Mouse (Mus musculus) forebrain, embryonic 10.5 days (tissue): ENCODE results near the gene Dock6. TPM values are rescaled to one million over a fixed set of nuclear protein-coding genes. Genes with fewer than 3 reads are reported as not detected.
"Not testable (repeated sequence)": the region's sequence is repeated elsewhere in the genome, so short reads cannot be mapped to it uniquely, and the experiment has no call there.

Source experiments
- DNase-seq: peaks from one replicate; pipeline ENCODE4 v3.0.0-alpha.2; 2017; ENCODE audit warnings: low spot score; ENCODE audit errors: extremely low spot score
- H3K27ac ChIP-seq: fragments of 300-500 bp; sonication (generic); 2 replicates; pipeline ENCODE4 v1.5.1; 2016; ENCODE audit warnings: mild to moderate bottlenecking
- H3K27me3 ChIP-seq: fragments of 300-500 bp; sonication (generic); 2 replicates; pipeline ENCODE4 v1.6.1; 2016; ENCODE audit warnings: mild to moderate bottlenecking; ENCODE audit not compliant: poor library complexity, severe bottlenecking
- H3K36me3 ChIP-seq: fragments of 300-500 bp; sonication (generic); replicated peaks from 2 replicates; pipeline ENCODE4 v1.6.1; 2016; ENCODE audit warnings: mild to moderate bottlenecking, moderate library complexity
- H3K4me1 ChIP-seq: fragments of 300-500 bp; sonication (generic); 2 replicates; pipeline ENCODE4 v1.6.1; 2016
- H3K4me3 ChIP-seq: fragments of 300-500 bp; sonication (generic); 2 replicates; pipeline ENCODE4 v1.5.1; 2016; ENCODE audit warnings: mild to moderate bottlenecking, moderate library complexity
- H3K9me3 ChIP-seq: fragments of 300-500 bp; sonication (generic); 2 replicates; pipeline ENCODE4 v1.6.1; 2016; ENCODE audit warnings: mild to moderate bottlenecking, moderate library complexity
- WGBS: fragments of 180-500 bp; shearing (Covaris S2); methylation state at CpG from one replicate; pipeline ENCODE4 v1.1.7; 2016; 5-methylcytosine and 5-hydroxymethylcytosine counted together
- polyA plus RNA-seq: library from polyadenylated mRNA; unstranded; fragments of >200 nt; fragmentation: Nextera tagmentation; extraction: Ambion mirVana; gene quantifications from 2 replicates; pipeline ENCODE4 v1.2.1, GENCODE M21; 2016

Dock6 gene
- polyA plus RNA-seq, 1 experiment from 2014 or later = 24.2 TPM

GRCm38 (mm10) chr9:21798345-21799009, 54.0 kb downstream of the Dock6 start, which contains the start of gene Kank2:
TSS of gene Kank2 (minus strand) at chr9:21798744.
- under 1% methylated on average over 52 of the region's 52 CpGs for WGBS
- Histone ChIP-seq H3K4me3 (peak within 1 kb of the TSS; percentile 79), H3K36me3 (peaks cover 38% of the 10 kb centered on the region), H3K27ac (peak within 1 kb of the TSS; percentile 92), H3K27me3 (no peaks in the 10 kb centered on the region), H3K9me3 (no peaks in the 10 kb centered on the region), H3K4me1 (peaks cover 36% of the 10 kb centered on the region)
- DNase-seq = peak; percentile 85

GRCm38 (mm10) chr9:21797921-21798344, 54.5 kb downstream of the Dock6 start:
- Histone ChIP-seq H3K4me1 (peaks cover 36% of the 10 kb centered on the region), H3K9me3 (no peaks in the 10 kb centered on the region), H3K4me3 (peak overlapping the region; percentile 79), H3K27ac (peak overlapping the region; percentile 92), H3K36me3 (peaks cover 43% of the 10 kb centered on the region), H3K27me3 (no peaks in the 10 kb centered on the region)
- WGBS = under 1% methylated on average over 26 of the region's 26 CpGs
- peak; percentile 77 for DNase-seq

GRCm38 (mm10) chr9:21796919-21797318, 55.5 kb downstream of the Dock6 start:
- Histone ChIP-seq H3K4me1 (peaks cover 36% of the 10 kb centered on the region), H3K4me3 (peak overlapping the region; percentile 79), H3K9me3 (no peaks in the 10 kb centered on the region), H3K27me3 (no peaks in the 10 kb centered on the region), H3K27ac (peak overlapping the region; percentile 77), H3K36me3 (peaks cover 53% of the 10 kb centered on the region)
- DNase-seq = no peak
- 69% methylated on average over 3 of the region's 3 CpGs for WGBS

DNA sequence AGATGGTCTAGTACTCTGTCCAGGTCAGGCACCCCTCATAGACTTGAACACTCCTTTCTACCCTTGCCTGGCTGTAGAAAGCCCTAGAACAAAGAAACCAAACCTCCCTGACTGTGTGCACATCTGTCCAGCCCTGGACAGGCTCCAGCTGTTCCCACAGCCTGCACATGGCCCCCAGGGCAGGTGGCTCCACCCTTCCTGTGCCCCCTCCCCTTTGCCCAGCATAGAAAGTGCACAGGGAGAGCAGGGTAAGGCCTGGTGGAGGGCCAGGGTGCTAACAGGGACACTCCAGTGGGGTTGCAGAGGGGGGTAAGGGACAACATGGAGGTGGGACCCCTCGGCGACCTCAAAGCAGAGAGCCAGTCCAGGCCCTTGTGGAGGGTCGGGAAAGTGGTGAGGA, 56.2 kb downstream of the Dock6 start:
- Histone ChIP-seq H3K9me3 (no peaks in the 10 kb centered on the region), H3K4me1 (peaks cover 36% of the 10 kb centered on the region), H3K27me3 (no peaks in the 10 kb centered on the region), H3K36me3 (peaks cover 60% of the 10 kb centered on the region), H3K4me3 (peak overlapping the region; percentile 79), H3K27ac (peak overlapping the region; percentile 77)
- 67% methylated on average over 3 of the region's 3 CpGs for WGBS
- no peak for DNase-seq

- no peaks in the 10 kb centered on the region for H3K27me3 ChIP-seq
- H3K4me3 ChIP-seq = peak overlapping the region; percentile 79
- peaks cover 36% of the 10 kb centered on the region for H3K4me1 ChIP-seq
- peak overlapping the region; percentile 77 for H3K27ac ChIP-seq
- 78% methylated on average over 5 of the region's 5 CpGs for WGBS
- no peaks in the 10 kb centered on the region for H3K9me3 ChIP-seq
- DNase-seq = no peak
- H3K36me3 ChIP-seq = peaks cover 56% of the 10 kb centered on the region
Measured at GRCm38 (mm10) chr9:21795579-21795978, 56.9 kb downstream of the Dock6 start.

- 95% methylated on average over 25 of the region's 25 CpGs for WGBS
Measured at GRCm38 (mm10) chr9:21794925-21795324, 57.5 kb downstream of the Dock6 start.

DNA sequence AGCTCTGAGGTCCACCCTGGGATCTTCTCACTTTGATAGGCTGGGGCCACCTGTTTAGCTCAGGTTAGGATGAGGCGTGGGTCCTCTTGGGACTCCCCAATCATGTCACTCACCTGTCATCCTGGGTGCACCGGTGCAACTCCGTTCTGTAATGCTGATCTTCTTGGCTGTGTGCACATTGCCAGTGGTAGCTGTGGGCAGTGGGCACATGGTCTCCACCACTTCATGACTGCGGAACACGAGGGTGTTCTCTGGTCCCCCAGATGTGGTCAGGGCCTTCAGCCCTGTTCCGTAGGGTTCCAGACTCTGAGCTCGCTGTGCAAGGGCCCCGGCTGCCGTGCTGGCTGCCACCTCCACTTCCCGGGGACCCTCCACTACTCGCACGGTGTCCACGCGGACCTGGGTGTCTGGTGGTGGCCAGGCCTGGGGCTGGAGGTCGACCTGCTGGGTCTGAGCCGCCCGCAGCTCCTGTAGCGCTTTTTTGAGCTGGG, 58.0 kb downstream of the Dock6 start:
- Histone ChIP-seq H3K27me3 (no peaks in the 10 kb centered on the region), H3K4me1 (peaks cover 36% of the 10 kb centered on the region), H3K36me3 (peaks cover 66% of the 10 kb centered on the region), H3K27ac (no peak overlapping the region), H3K9me3 (no peaks in the 10 kb centered on the region), H3K4me3 (no peak overlapping the region)
- no peak for DNase-seq
- WGBS = 95% methylated on average over 18 of the region's 18 CpGs

More at GRCm38 (mm10) chr9:21794925-21795324, 57.5 kb downstream of the Dock6 start:
- H3K4me1 ChIP-seq = peaks cover 36% of the 10 kb centered on the region
- no peak overlapping the region for H3K4me3 ChIP-seq
- peaks cover 61% of the 10 kb centered on the region for H3K36me3 ChIP-seq
- no peaks in the 10 kb centered on the region for H3K27me3 ChIP-seq
- no peak for DNase-seq
- no peaks in the 10 kb centered on the region for H3K9me3 ChIP-seq
- H3K27ac ChIP-seq = peak overlapping the region; percentile 77; the same call in 1 of the 2 replicates

DNA sequence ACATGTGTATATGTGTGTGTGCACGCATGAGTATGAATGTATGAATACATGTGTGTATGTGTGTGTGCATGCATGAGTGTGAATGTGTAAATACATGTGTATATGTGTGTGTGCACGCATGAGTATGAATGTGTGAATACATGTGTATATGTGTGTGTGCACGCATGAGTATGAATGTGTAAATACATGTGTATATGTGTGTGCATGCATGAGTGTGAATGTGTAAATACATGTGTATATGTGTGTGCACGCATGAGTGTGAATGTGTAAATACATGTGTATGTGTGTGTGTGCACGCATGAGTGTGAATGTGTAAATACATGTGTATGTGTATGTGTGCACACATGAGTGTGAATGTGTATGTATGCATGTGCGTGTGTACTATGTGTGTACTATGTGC, 58.9 kb downstream of the Dock6 start:
- H3K9me3 ChIP-seq, DNase-seq, H3K27me3 ChIP-seq, H3K4me3 ChIP-seq, H3K27ac ChIP-seq: not testable (repeated sequence)
- H3K4me1 ChIP-seq = peaks cover 30% of the 10 kb centered on the region
- 96% methylated on average over 6 of the region's 6 CpGs for WGBS
- peaks cover 75% of the 10 kb centered on the region for H3K36me3 ChIP-seq

DNA sequence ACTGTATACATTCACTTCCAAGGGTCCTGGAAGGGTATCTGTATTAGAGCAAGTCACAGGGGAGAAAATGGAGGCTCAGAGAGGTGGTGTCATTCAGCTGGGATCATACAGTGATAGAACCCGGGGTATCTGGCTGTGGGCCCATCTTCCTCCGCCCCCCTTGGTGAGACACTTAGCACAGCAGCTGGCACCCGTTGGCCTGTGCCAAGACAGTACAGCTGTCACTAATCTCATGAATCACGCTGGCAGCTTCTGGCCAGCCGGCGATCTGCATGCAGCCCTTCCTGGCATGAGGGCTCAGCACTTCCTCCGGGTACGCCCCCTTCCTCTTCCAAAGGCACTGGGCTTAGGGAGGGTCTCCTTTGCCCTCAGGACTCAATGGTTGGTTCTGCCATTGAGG, 59.8 kb downstream of the Dock6 start:
- Histone ChIP-seq H3K27ac (no peak overlapping the region), H3K4me3 (no peak overlapping the region), H3K27me3 (no peaks in the 10 kb centered on the region), H3K9me3 (no peaks in the 10 kb centered on the region), H3K36me3 (peaks cover 78% of the 10 kb centered on the region), H3K4me1 (peaks cover 26% of the 10 kb centered on the region)
- DNase-seq = no peak
- 84% methylated on average over 8 of the region's 8 CpGs for WGBS

DNA sequence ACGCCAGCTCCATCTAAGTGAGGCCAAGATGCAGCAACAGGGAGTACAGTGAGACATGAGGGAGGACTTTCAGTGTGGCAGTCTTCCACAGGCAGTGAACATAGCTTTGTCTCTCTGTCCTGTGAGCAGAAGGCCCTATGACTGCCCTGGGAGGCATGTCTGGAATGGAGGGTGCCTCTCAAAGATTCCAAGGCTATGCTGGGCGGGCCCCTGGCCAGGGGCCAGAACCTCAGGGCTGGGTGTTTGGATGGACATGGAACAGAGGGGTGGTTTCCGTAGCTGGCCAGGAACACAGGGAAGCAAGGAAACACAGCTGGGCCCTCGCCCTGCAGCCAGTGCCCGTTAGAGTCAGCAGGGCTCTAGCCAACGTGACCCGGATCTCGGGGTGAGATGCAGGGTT, 60.6 kb downstream of the Dock6 start:
- 89% methylated on average over 8 of the region's 8 CpGs for WGBS
- no peak overlapping the region for H3K27ac ChIP-seq
- H3K36me3 ChIP-seq = peaks cover 84% of the 10 kb centered on the region
- peaks cover 26% of the 10 kb centered on the region for H3K4me1 ChIP-seq
- H3K27me3 ChIP-seq = no peaks in the 10 kb centered on the region
- H3K9me3 ChIP-seq = no peaks in the 10 kb centered on the region
- H3K4me3 ChIP-seq = no peak overlapping the region
- DNase-seq = no peak

GRCm38 (mm10) chr9:21788234-21788633, 64.2 kb downstream of the Dock6 start:
- no peak for DNase-seq
- Histone ChIP-seq H3K4me3 (no peak overlapping the region), H3K27ac (no peak overlapping the region), H3K36me3 (peaks cover 85% of the 10 kb centered on the region), H3K4me1 (peaks cover 10% of the 10 kb centered on the region), H3K9me3 (no peaks in the 10 kb centered on the region), H3K27me3 (no peaks in the 10 kb centered on the region)
- WGBS = 90% methylated on average over 9 of the region's 9 CpGs

DNA sequence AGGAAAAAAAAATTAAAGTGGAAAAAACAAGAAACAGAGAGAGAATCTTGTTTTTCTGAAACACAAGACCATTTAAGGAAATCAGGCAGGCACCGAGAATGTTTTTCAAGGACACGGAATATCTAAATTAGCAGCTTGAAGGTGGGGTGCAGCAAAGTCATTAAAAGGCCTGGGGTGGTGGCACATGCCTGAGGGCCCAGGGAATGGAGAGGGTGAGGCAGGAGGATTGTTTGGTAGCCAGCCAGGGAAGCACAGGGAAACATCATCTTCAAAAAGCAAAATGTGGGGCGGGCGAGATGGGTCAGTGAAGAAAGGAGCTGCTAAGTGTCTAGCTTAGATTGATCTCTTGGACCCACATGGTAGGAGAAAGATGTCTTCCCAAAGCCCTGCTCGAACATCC, 64.8 kb downstream of the Dock6 start:
- Histone ChIP-seq H3K36me3 (peaks cover 82% of the 10 kb centered on the region), H3K27ac (0 out of 2 replicates have a peak overlapping the region, but pooled peaks have one; percentile 54), H3K9me3 (no peaks in the 10 kb centered on the region), H3K27me3 (no peaks in the 10 kb centered on the region), H3K4me3 (no peak overlapping the region), H3K4me1 (peaks cover 10% of the 10 kb centered on the region)
- WGBS = 87% methylated on average over 5 of the region's 5 CpGs
- no peak for DNase-seq

DNA sequence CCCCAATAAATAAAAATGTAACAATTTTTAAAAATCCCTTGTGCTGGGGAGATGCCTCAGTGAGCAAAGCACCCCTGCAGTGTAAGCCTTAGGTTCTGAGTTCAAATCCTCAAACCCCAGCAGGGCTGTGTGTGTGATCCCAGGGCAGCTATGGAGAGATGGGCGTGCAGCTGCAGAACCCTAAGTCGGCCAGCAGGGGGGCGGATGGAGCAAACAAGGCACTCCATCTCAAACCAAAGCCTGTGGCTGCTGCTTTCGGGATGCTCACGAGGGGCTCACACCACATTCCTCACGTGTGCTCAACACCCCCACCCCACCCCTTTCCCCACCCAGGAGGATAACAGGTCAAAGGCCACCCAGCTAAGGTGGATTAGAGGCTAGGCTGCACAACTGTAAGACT, 65.5 kb downstream of the Dock6 start:
- Histone ChIP-seq H3K27me3 (no peaks in the 10 kb centered on the region), H3K36me3 (peaks cover 80% of the 10 kb centered on the region), H3K9me3 (no peaks in the 10 kb centered on the region), H3K4me1 (peaks cover 10% of the 10 kb centered on the region), H3K4me3 (peak overlapping the region; percentile 18; the same call in 1 of the 2 replicates), H3K27ac (peak overlapping the region; percentile 54)
- 8% methylated on average over 6 of the region's 6 CpGs for WGBS
- DNase-seq = peak; percentile 72
